ENCODE assay signal across 9 mouse cellular contexts in the genomic region with DNA sequence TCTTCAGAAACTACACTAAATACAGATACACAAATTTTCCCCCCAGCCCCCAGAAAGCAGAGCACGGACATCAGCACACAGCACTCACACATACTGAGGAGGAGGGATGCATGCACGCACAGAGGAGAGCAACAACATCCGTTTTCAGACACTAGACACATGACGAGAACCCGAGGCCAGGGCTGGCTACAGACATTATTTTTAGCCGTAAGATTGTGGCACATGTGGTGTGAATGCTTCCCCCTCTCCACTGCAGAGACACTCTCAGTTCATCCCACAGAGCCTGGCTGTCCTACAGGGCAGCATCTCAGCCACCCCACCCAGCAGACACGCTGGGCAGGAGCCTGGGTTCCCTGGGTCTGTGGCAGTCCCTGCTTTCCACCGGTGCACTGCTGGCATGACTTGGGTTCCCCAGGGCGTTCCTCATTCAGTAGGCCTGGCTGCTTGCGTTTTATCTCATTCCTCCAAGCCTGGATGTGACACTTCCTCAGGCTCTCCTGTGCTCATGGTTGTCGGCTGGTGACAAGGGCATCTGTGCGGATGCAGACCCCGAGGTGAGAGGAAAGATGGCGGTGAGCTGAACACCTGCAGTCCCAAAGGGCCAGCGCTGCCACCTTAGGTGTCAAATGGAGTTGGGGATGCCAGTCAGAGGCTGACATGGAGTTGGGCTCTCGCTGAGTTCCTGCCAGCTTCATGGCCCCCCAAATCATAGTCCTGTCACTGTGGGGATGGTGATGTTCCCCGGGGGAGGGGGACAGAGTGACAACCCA.
DNase-seq lines count a peak whose midpoint lies in the region; ATAC-seq and TF ChIP-seq lines count a peak whose summit lies in the region.
"Had no signal": no experiment of that assay in that cellular context is flagged by ENCODE, and none has a peak within 500 bp of the region (broad histone marks: within the 10 kb centered on the region; RNA-seq: fewer than 3 reads in every experiment).

No protein-coding gene starts in this region.

- 63% methylated on average over 17 of the region's 17 CpGs for WGBS in hindbrain, embryonic 11.5 days
- WGBS in midbrain, embryonic 15.5 days = 41% methylated on average over 17 of the region's 17 CpGs

- H3K9me3 ChIP-seq in hindbrain, embryonic 11.5 days (ENCODE audit: control insufficient read depth, low read length) = no peaks in the 10 kb centered on the region
- H3K9me3 ChIP-seq in midbrain, embryonic 15.5 days = no peaks in the 10 kb centered on the region

- H3K4me3 ChIP-seq in cortical plate, adult 2 months (ENCODE audit: insufficient read depth, low read length) = no peak overlapping the region
- no peak overlapping the region for H3K4me3 ChIP-seq in hindbrain, embryonic 11.5 days (ENCODE audit: low read depth, low read length)
- H3K4me3 ChIP-seq in midbrain, embryonic 15.5 days = no peak overlapping the region

- no peak for TF ChIP-seq POLR2A in cortical plate, adult 2 months (IDR thresholded peaks at IDR 0.05; ENCODE audit: extremely low read depth, insufficient read depth, low read length)

- peak overlapping the region; percentile 73; the same call in 1 of the 2 replicates for H3K27ac ChIP-seq in cortical plate, adult 2 months (ENCODE audit: insufficient read depth, low read length)
- H3K27ac ChIP-seq in hindbrain, embryonic 11.5 days (ENCODE audit: low read depth, low read length) = peak overlapping the region; percentile 70
- H3K27ac ChIP-seq in midbrain, embryonic 15.5 days = peak overlapping the region; percentile 94
- H3K27ac ChIP-seq: kidney, postnatal 0 days had no signal

- no peak overlapping the region for H3K4me2 ChIP-seq in hindbrain, embryonic 11.5 days (replicated peaks; ENCODE audit: low read depth, low read length)
- no peak overlapping the region for H3K4me2 ChIP-seq in midbrain, embryonic 15.5 days

- H3K27me3 ChIP-seq in hindbrain, embryonic 11.5 days (ENCODE audit: control insufficient read depth, insufficient read depth, low read length) = no peaks in the 10 kb centered on the region
- H3K27me3 ChIP-seq in midbrain, embryonic 15.5 days (replicated peaks) = no peaks in the 10 kb centered on the region

- H3K9ac ChIP-seq in hindbrain, embryonic 11.5 days (ENCODE audit: low read depth, low read length) = peak overlapping the region; percentile 17; the same call in 1 of the 2 replicates
- H3K9ac ChIP-seq in midbrain, embryonic 15.5 days = no peak overlapping the region

- H3K36me3 ChIP-seq in hindbrain, embryonic 11.5 days (ENCODE audit: control insufficient read depth, insufficient read depth, low read length) = no peaks in the 10 kb centered on the region
- H3K36me3 ChIP-seq in midbrain, embryonic 15.5 days (replicated peaks) = no peaks in the 10 kb centered on the region

- 0 out of 2 replicates have a peak, but pooled peaks have one; percentile 13 for ATAC-seq in hindbrain, embryonic 11.5 days (ENCODE audit: low FRiP score)
- ATAC-seq in midbrain, embryonic 15.5 days (replicated peaks) = peak; percentile 25

- peak; percentile 63 for DNase-seq in brain, adult 2 months (ENCODE audit: low read depth, low spot score)
- DNase-seq in hindbrain, embryonic 11.5 days (ENCODE audit: low spot score) = no peak
- no peak for DNase-seq in thymus, postnatal 0 days (ENCODE audit: low spot score)
- no peak for DNase-seq in yolk sac, embryonic 10.5 days (ENCODE audit: low spot score)
- no peak for DNase-seq in ovary, adult 18-20 months (ENCODE audit: low spot score)
- DNase-seq: thymus, postnatal 25 days had no signal

- peaks cover 16% of the 10 kb centered on the region for H3K4me1 ChIP-seq in cortical plate, adult 2 months (ENCODE audit: control insufficient read depth, insufficient read depth, low read length)
- peaks cover 13% of the 10 kb centered on the region for H3K4me1 ChIP-seq in hindbrain, embryonic 11.5 days (replicated peaks; ENCODE audit: control insufficient read depth, insufficient read depth, low read length)
- peaks cover 31% of the 10 kb centered on the region for H3K4me1 ChIP-seq in midbrain, embryonic 15.5 days

- no peak for TF ChIP-seq CTCF in cortical plate, adult 2 months (IDR thresholded peaks at IDR 0.05; ENCODE audit: extremely low read depth, insufficient read depth, low read length)
